Mouse (Mus musculus) bone marrow macrophage, adult 2 months (primary cell): ENCODE measurements at regions not wholly inside any gene's neighbourhood (a gene's known extent, or its start where the extent isn't known, plus 50 kb on each side); places are given as distances from the start of the nearest gene placed in this dataset.

ENCODE experiments used
- CTCF ChIP-seq: IDR thresholded peaks from 2 replicates; pipeline ENCODE4 v1.5.1; 2012; ENCODE audit warnings: low read depth, mild to moderate bottlenecking, low read length, moderate library complexity
- POLR2A ChIP-seq: IDR thresholded peaks from 2 replicates; pipeline ENCODE4 v1.6.1; 2012; ENCODE audit warnings: mild to moderate bottlenecking, low read depth, low read length, borderline replicate concordance

GRCm38 (mm10) chr8:109428551-109428950 is 65.3 kb upstream of the Pmfbp1 start:
- no peak for TF ChIP-seq CTCF
- no peak for TF ChIP-seq POLR2A
